Mouse (Mus musculus): ENCODE results near the gene Nup107. TPM values are rescaled to one million over a fixed set of nuclear protein-coding genes. Genes with fewer than 3 reads are reported as not detected.
"Not testable (repeated sequence)": the region's sequence is repeated elsewhere in the genome, so short reads cannot be mapped to it uniquely, and the experiment has no call there.

Nup107 gene
- total and polyA plus RNA-seq, 3 experiments: 47.7 to 97.0 (median 82.0) TPM

DNA sequence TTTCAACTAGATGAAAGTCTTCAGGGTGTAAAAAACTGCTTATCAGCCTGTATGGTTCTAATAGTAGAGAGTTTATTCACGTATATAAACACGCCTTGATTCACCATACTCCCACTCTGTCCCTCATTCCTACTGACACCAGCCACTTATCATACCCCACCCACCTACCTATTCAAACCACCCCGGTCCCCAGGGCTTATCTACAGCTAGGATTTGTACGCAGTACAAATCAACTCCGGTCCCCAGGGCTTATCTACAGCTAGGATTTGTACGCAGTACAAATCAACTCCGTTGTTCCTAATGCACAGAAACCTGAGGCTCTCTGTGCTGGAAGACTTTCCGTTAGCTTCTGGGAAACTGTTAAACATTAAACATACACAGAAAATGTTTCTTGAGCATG, 58.9 kb downstream of the Nup107 start:
- H3K9me3 ChIP-seq (replicated peaks; ENCODE audit: low read length); H3K27ac ChIP-seq (ENCODE audit: insufficient read depth, low read depth); dilution Hi-C loops (cut with MboI; ENCODE audit: extremely low pct_ligation_motif_present, extremely low pct_unique_long_range_greater_than_20kb, low sequenced_read_pairs); in situ Hi-C loops (cut with MboI; ENCODE audit: low pct_ligation_motif_present, low pct_unique_long_range_greater_than_20kb, low sequenced_read_pairs); H3K4me3 ChIP-seq (replicated peaks in 1 of 3; ENCODE audit: low read depth in 2 of 3, low read length in 2 of 3, poor library complexity in 1 of 3); H3K4me2 ChIP-seq (ENCODE audit: insufficient read depth, low read depth, poor library complexity, severe bottlenecking); H3K9ac ChIP-seq (ENCODE audit: insufficient read depth, low read depth); DNase-seq (ENCODE audit: extremely low read depth); H3K4me1 ChIP-seq (ENCODE audit: control insufficient read depth in 1 of 2, insufficient read depth in 2 of 2); H3K27me3 ChIP-seq (replicated peaks); H3K79me2 ChIP-seq (replicated peaks; ENCODE audit: control insufficient read depth, extremely low read depth, insufficient read depth, poor library complexity, severe bottlenecking): not testable (repeated sequence)
- H3K36me3 ChIP-seq (replicated peaks in 1 of 2; ENCODE audit: control insufficient read depth in 1 of 2, insufficient read depth in 1 of 2, low read length in 1 of 2): peaks cover 9 to 25% of the 10 kb centered on the region in 2 experiments

DNA sequence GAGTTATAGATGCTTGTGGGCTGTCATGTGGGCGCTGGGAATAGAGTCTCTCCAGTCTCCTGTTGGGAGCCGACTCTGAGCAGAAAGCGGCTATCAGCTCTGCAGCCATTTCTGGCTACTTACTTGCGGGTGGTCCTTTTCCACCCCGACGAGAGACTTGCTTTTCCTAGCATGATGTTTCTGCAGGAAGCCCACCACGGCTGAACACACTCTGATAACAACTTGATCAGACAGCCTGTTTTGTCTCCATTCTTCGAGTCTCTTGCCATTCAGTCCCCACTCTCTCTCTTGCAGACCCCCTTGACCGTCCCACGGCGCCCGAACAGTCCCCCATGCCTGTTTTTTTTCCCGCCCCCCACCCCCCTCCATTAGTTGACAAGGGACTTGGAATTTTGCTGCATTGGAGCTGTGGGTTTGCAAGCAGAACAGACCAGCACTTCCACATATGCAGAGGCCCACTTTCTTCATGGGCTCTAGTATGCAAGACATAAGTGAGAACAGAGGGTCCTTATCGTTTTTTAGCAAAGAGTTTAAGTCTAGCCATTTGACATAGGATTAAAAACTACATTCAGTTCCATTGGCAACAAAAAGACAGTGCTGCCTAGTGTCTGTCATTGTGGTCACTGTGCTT, 59.4 kb downstream of the Nup107 start:
- Histone ChIP-seq H3K4me3 (replicated peaks in 1 of 3; ENCODE audit: low read depth in 2 of 3, low read length in 2 of 3, poor library complexity in 1 of 3) (no peak overlapping the region), H3K4me2 (ENCODE audit: insufficient read depth, low read depth, poor library complexity, severe bottlenecking) (no peak overlapping the region), H3K9me3 (replicated peaks; ENCODE audit: low read length) (no peaks in the 10 kb centered on the region), H3K4me1 (ENCODE audit: control insufficient read depth in 1 of 2, insufficient read depth in 2 of 2) (peaks cover 0 to 9% of the 10 kb centered on the region in 2 experiments; a peak in 1 of 4 replicates), H3K9ac (ENCODE audit: insufficient read depth, low read depth) (no peak overlapping the region), H3K79me2 (replicated peaks; ENCODE audit: control insufficient read depth, extremely low read depth, insufficient read depth, poor library complexity, severe bottlenecking) (no peaks in the 10 kb centered on the region), H3K36me3 (replicated peaks in 1 of 2; ENCODE audit: control insufficient read depth in 1 of 2, insufficient read depth in 1 of 2, low read length in 1 of 2) (peaks cover 6 to 19% of the 10 kb centered on the region in 2 experiments), H3K27ac (ENCODE audit: insufficient read depth, low read depth) (no peak overlapping the region), H3K27me3 (replicated peaks) (no peaks in the 10 kb centered on the region)
- no peak for DNase-seq (ENCODE audit: extremely low read depth)
- dilution Hi-C loops (cut with MboI; ENCODE audit: extremely low pct_ligation_motif_present, extremely low pct_unique_long_range_greater_than_20kb, low sequenced_read_pairs) (no loop called here), in situ Hi-C loops (cut with MboI; ENCODE audit: low pct_ligation_motif_present, low pct_unique_long_range_greater_than_20kb, low sequenced_read_pairs) (no loop called here)
- TF ChIP-seq ZMIZ1 (IDR thresholded peaks at IDR 0.05; ENCODE audit: low read depth, low read length) (no peak), UBTF (IDR thresholded peaks at IDR 0.05; ENCODE audit: low read depth, low read length) (no peak), BHLHE40 (IDR thresholded peaks at IDR 0.05; ENCODE audit: low read depth, low read length) (no peak), USF2 (conservative IDR thresholded peaks at IDR 0.05; ENCODE audit: low read depth, low read length) (no peak), POLR2AphosphoS2 (IDR thresholded peaks at IDR 0.05; ENCODE audit: low read depth, low read length) (no peak), SMC3 (IDR thresholded peaks at IDR 0.05; ENCODE audit: low read depth, low read length) (no peak), EP300 (IDR thresholded peaks at IDR 0.05; ENCODE audit: low read length) (no peak), MEF2A (IDR thresholded peaks at IDR 0.05; ENCODE audit: borderline replicate concordance, low read depth, low read length) (no peak), ZKSCAN1 (IDR thresholded peaks at IDR 0.05; ENCODE audit: borderline replicate concordance, low read depth, low read length) (no peak), JUN (IDR thresholded peaks at IDR 0.05; ENCODE audit: insufficient read depth, low read depth, low read length) (no peak), USF1 (IDR thresholded peaks at IDR 0.05; ENCODE audit: low read depth, low read length) (no peak), MAFK (IDR thresholded peaks at IDR 0.05; ENCODE audit: insufficient replicate concordance, low read length) (no peak), CHD1 (IDR thresholded peaks at IDR 0.05; ENCODE audit: low read depth, low read length) (no peak), JUND (conservative IDR thresholded peaks at IDR 0.05; ENCODE audit: low read depth, low read length) (no peak), MYC (IDR thresholded peaks at IDR 0.05; ENCODE audit: low read depth, low read length) (no peak), HCFC1 (IDR thresholded peaks at IDR 0.05; ENCODE audit: low read depth, low read length) (no peak)

Data from CH12.LX (cell line).